Mouse (Mus musculus) MEL (cell line): ENCODE results near the gene Spns2.

ENCODE experiments used
- CTCF ChIP-seq, 3 experiments: IDR thresholded peaks in 2 of 3; conservative IDR thresholded peaks in 1 of 3; 2 replicates each; pipeline ENCODE4 v1.5.1; 2011 to 2012; ENCODE audit warnings: low read length in 3 of 3, low read depth in 2 of 3, mild to moderate bottlenecking in 2 of 3, improper control_type of control experiment in 1 of 3, inconsistent platforms in 1 of 3, mixed read lengths in 1 of 3, moderate library complexity in 1 of 3; ENCODE audit not compliant: control insufficient read depth in 1 of 3, insufficient read depth in 1 of 3, poor library complexity in 1 of 3, severe bottlenecking in 1 of 3
- EP300 ChIP-seq, 2 experiments: IDR thresholded peaks; 2 replicates each; pipeline ENCODE4 v1.6.1; 2011; ENCODE audit warnings: improper control_type of control experiment in 2 of 2, low read length in 2 of 2, low read depth in 1 of 2, mild to moderate bottlenecking in 1 of 2
- MAFK ChIP-seq: IDR thresholded peaks from 2 replicates; pipeline ENCODE4 v1.6.1; 2011; ENCODE audit warnings: low read depth, mild to moderate bottlenecking, low read length, improper control_type of control experiment, borderline replicate concordance
- NELFE ChIP-seq: IDR thresholded peaks from 2 replicates; pipeline ENCODE4 v1.6.1; 2011; ENCODE audit warnings: low read depth, low read length, improper control_type of control experiment
- TBP ChIP-seq: IDR thresholded peaks from 2 replicates; pipeline ENCODE4 v1.8.0; 2011; ENCODE audit warnings: low read depth, low read length, improper control_type of control experiment
- UBTF ChIP-seq: IDR thresholded peaks from 2 replicates; pipeline ENCODE4 v1.6.1; 2012; ENCODE audit warnings: low read depth, mild to moderate bottlenecking, inconsistent platforms, low read length, improper control_type of control experiment, moderate library complexity, borderline replicate concordance; ENCODE audit not compliant: insufficient read depth
- ZC3H11A ChIP-seq: IDR thresholded peaks from 2 replicates; pipeline ENCODE4 v1.6.1; 2012; ENCODE audit warnings: low read depth, mild to moderate bottlenecking, inconsistent platforms, low read length, improper control_type of control experiment

DNA sequence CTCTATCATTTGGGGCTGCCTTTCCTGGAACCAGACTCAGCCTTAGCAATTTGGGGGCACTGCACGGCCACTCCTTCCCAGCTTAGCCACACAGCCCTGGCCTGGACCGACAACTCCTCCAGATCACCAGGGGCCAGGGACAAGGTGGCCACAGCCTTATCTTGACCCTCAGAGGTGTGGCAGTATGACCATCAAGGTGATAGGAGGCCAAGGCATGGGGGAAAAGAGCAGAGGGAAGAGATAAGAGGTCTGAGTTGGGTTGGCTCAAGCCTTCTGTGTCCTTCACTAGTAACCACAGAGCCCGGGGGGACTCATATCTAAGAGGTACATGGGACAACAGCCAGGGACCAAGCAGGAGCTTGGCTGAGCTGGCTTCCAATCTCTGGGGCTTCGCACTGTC, 7.8 kb downstream of the Spns2 start:
- no peak for TF ChIP-seq UBTF
- TF ChIP-seq CTCF (IDR thresholded peaks at IDR 0.05 in 2 of 3, conservative IDR thresholded peaks at IDR 0.05 in 1 of 3; ENCODE audit: control insufficient read depth in 1 of 3, insufficient read depth in 1 of 3, low read depth in 2 of 3, low read length in 3 of 3, poor library complexity in 1 of 3, severe bottlenecking in 1 of 3): no peak
- TF ChIP-seq MAFK: no peak
- TF ChIP-seq ZC3H11A: no peak
- TF ChIP-seq NELFE: no peak
- TF ChIP-seq EP300 (IDR thresholded peaks at IDR 0.05; ENCODE audit: low read depth in 1 of 2, low read length in 2 of 2): peak; percentile 31 to 57; a peak in 2 of 4 replicates
- TF ChIP-seq TBP: no peak
